In the genomic region with DNA sequence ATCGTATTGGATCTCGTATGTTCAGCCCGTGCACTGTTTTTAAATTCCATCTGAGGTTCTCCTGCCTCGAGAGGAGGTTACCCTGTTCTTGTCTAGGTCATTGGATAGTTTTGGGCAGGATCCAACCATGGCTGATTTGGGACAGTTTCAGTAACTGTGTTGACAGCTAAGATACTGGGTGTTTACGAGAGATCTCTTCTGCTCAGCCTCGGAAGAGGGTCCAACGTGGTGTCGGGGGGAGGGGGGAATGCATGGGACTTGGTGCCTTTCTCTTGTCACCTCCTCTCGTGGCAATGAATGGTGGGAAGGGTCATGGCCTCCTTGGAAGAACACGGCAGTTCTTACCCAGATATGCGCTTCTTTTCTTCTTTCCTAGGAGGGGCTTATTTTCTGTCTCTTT, we compare ENCODE assay signal across 22 mouse cellular contexts.
A peak's percentile ranks its signal among the peaks of the same experiment; 100 is the strongest.
DNase-seq lines count a peak whose midpoint lies in the region; ATAC-seq and TF ChIP-seq lines count a peak whose summit lies in the region.
"Had no signal": no experiment of that assay in that cellular context is flagged by ENCODE, and none has a peak within 500 bp of the region (broad histone marks: within the 10 kb centered on the region; RNA-seq: fewer than 3 reads in every experiment).

No protein-coding gene starts in this region.

- peak; percentile 56; the same call in 1 of the 2 replicates for ATAC-seq in lung, embryonic 15.5 days (ENCODE audit: borderline replicate concordance, extremely low read depth, low FRiP score, low TSS enrichment)
- peak; percentile 14; the same call in 1 of the 2 replicates for ATAC-seq in lung, postnatal 0 days
- no peak for ATAC-seq in midbrain, embryonic 12.5 days (ENCODE audit: low FRiP score, low read depth)
- ATAC-seq in midbrain, embryonic 11.5 days (ENCODE audit: low FRiP score): no peak
- ATAC-seq: forebrain, embryonic 14.5 days had no signal

- no peak overlapping the region for H3K4me3 ChIP-seq in lung, embryonic 15.5 days
- H3K4me3 ChIP-seq in lung, postnatal 0 days (ENCODE audit: low read depth, low read length): no peak overlapping the region
- H3K4me3 ChIP-seq in midbrain, embryonic 12.5 days: no peak overlapping the region
- H3K4me3 ChIP-seq in midbrain, embryonic 11.5 days (ENCODE audit: low read depth, low read length): no peak overlapping the region
- H3K4me3 ChIP-seq: embryonic facial prominence, embryonic 13.5 days; embryonic facial prominence, embryonic 15.5 days; erythroblast, embryonic 14.5 days; forebrain, embryonic 10.5 days; forebrain, embryonic 12.5 days had no signal

- 61% methylated on average over 11 of the region's 11 CpGs for WGBS in lung, embryonic 15.5 days
- 67% methylated on average over 11 of the region's 11 CpGs for WGBS in lung, postnatal 0 days
- WGBS in midbrain, embryonic 12.5 days: 89% methylated on average over 11 of the region's 11 CpGs
- 91% methylated on average over 11 of the region's 11 CpGs for WGBS in midbrain, embryonic 11.5 days

- H3K9ac ChIP-seq in lung, embryonic 15.5 days: no peak overlapping the region
- H3K9ac ChIP-seq in lung, postnatal 0 days (replicated peaks; ENCODE audit: low read depth): no peak overlapping the region
- no peak overlapping the region for H3K9ac ChIP-seq in midbrain, embryonic 12.5 days (replicated peaks)
- H3K9ac ChIP-seq in midbrain, embryonic 11.5 days (ENCODE audit: low read length): no peak overlapping the region
- H3K9ac ChIP-seq: embryonic facial prominence, embryonic 13.5 days; embryonic facial prominence, embryonic 15.5 days; forebrain, embryonic 12.5 days had no signal

- TF ChIP-seq EP300 in lung, postnatal 0 days (IDR thresholded peaks at IDR 0.05): no peak

- no peaks in the 10 kb centered on the region for H3K4me1 ChIP-seq in lung, embryonic 15.5 days
- no peaks in the 10 kb centered on the region for H3K4me1 ChIP-seq in lung, postnatal 0 days (ENCODE audit: insufficient read depth, low read depth, low read length)
- peaks cover 45% of the 10 kb centered on the region for H3K4me1 ChIP-seq in midbrain, embryonic 12.5 days
- H3K4me1 ChIP-seq in midbrain, embryonic 11.5 days (ENCODE audit: control insufficient read depth, insufficient read depth, low read length): peaks cover 18% of the 10 kb centered on the region

- H3K27ac ChIP-seq in lung, embryonic 15.5 days: no peak overlapping the region
- H3K27ac ChIP-seq in lung, postnatal 0 days (ENCODE audit: low read length): no peak overlapping the region
- H3K27ac ChIP-seq in midbrain, embryonic 12.5 days (replicated peaks): peak overlapping the region; percentile 15; the same call in 1 of the 2 replicates
- no peak overlapping the region for H3K27ac ChIP-seq in midbrain, embryonic 11.5 days (ENCODE audit: low read depth, low read length)
- H3K27ac ChIP-seq: embryonic facial prominence, embryonic 13.5 days; embryonic facial prominence, embryonic 15.5 days; forebrain, embryonic 10.5 days; forebrain, embryonic 12.5 days had no signal

- no peak overlapping the region for H3K4me2 ChIP-seq in lung, embryonic 15.5 days
- no peak overlapping the region for H3K4me2 ChIP-seq in lung, postnatal 0 days (replicated peaks; ENCODE audit: low read depth, low read length)
- H3K4me2 ChIP-seq in midbrain, embryonic 12.5 days (replicated peaks): no peak overlapping the region
- no peak overlapping the region for H3K4me2 ChIP-seq in midbrain, embryonic 11.5 days
- H3K4me2 ChIP-seq: embryonic facial prominence, embryonic 13.5 days; embryonic facial prominence, embryonic 15.5 days; forebrain, embryonic 12.5 days had no signal

- no peak for DNase-seq in lung, postnatal 25 days (ENCODE audit: low spot score)
- DNase-seq in lung, postnatal 0 days (ENCODE audit: low spot score): peak; percentile 22
- DNase-seq in lung, postnatal 4 days: no peak
- DNase-seq in midbrain, embryonic 11.5 days (ENCODE audit: low spot score, missing footprints): no peak
- DNase-seq: adrenal gland, adult 2 months; adrenal gland, postnatal 10 days; adrenal gland, postnatal 25 days; cerebellum, adult 11 months; cerebellum, adult 18-20 months; cerebellum, adult 8-10 months; cerebellum, adult 9-11 months; cerebellum, postnatal 14 days; cerebellum, postnatal 36 days; embryo, embryonic 11 days had no signal

- no peaks in the 10 kb centered on the region for H3K27me3 ChIP-seq in lung, embryonic 15.5 days
- no peaks in the 10 kb centered on the region for H3K27me3 ChIP-seq in lung, postnatal 0 days (replicated peaks; ENCODE audit: insufficient read depth, low read length)
- no peaks in the 10 kb centered on the region; the same call in 1 of the 2 replicates for H3K27me3 ChIP-seq in midbrain, embryonic 12.5 days
- no peaks in the 10 kb centered on the region for H3K27me3 ChIP-seq in midbrain, embryonic 11.5 days (ENCODE audit: control insufficient read depth, insufficient read depth, low read length)
- H3K27me3 ChIP-seq: embryonic facial prominence, embryonic 13.5 days; embryonic facial prominence, embryonic 15.5 days had no signal

- H3K9me3 ChIP-seq in lung, embryonic 15.5 days: no peaks in the 10 kb centered on the region
- no peaks in the 10 kb centered on the region for H3K9me3 ChIP-seq in lung, postnatal 0 days (ENCODE audit: low read length)
- H3K9me3 ChIP-seq in midbrain, embryonic 12.5 days: no peaks in the 10 kb centered on the region
- H3K9me3 ChIP-seq in midbrain, embryonic 11.5 days (ENCODE audit: control insufficient read depth, low read length): no peaks in the 10 kb centered on the region
- H3K9me3 ChIP-seq: embryonic facial prominence, embryonic 13.5 days; embryonic facial prominence, embryonic 15.5 days; forebrain, embryonic 10.5 days; forebrain, embryonic 12.5 days had no signal

- TF ChIP-seq CTCF in lung, postnatal 0 days (IDR thresholded peaks at IDR 0.05): no peak

- H3K36me3 ChIP-seq in lung, embryonic 15.5 days: no peaks in the 10 kb centered on the region
- no peaks in the 10 kb centered on the region for H3K36me3 ChIP-seq in lung, postnatal 0 days (ENCODE audit: insufficient read depth, low read length)
- peaks cover 7% of the 10 kb centered on the region; the same call in 1 of the 2 replicates for H3K36me3 ChIP-seq in midbrain, embryonic 12.5 days
- no peaks in the 10 kb centered on the region for H3K36me3 ChIP-seq in midbrain, embryonic 11.5 days (ENCODE audit: control insufficient read depth, insufficient read depth, low read length)
- H3K36me3 ChIP-seq: embryonic facial prominence, embryonic 15.5 days had no signal

Comparison
In these comparisons a context has a peak if more than half of its experiments do, and no peak if none do; other contexts are left out.
1. ATAC-seq: peak in lung, embryonic 15.5 days (single experiment) and lung, postnatal 0 days (single experiment); none in midbrain, embryonic 12.5 days (single experiment) and midbrain, embryonic 11.5 days (single experiment).